Mouse (Mus musculus) embryonic fibroblast, embryonic 13.5 days (primary cell): ENCODE measurements around the gene Abl1. TPM values are rescaled to one million over a fixed set of nuclear protein-coding genes. Genes with fewer than 3 reads are reported as not detected.

Source experiments
- H3K27ac ChIP-seq: 2 replicates; pipeline ENCODE4 v1.5.1; 2012; ENCODE audit warnings: low read length, control low read depth, inconsistent platforms; ENCODE audit not compliant: insufficient read depth
- H3K4me1 ChIP-seq: 2 replicates; pipeline ENCODE4 v1.6.1; 2011; ENCODE audit warnings: low read length; ENCODE audit not compliant: control insufficient read depth, insufficient read depth
- H3K4me3 ChIP-seq: 2 replicates; pipeline ENCODE4 v1.5.1; 2011; ENCODE audit warnings: mild to moderate bottlenecking, control low read depth, low read length; ENCODE audit not compliant: insufficient read depth
- CTCF ChIP-seq: IDR thresholded peaks from 2 replicates; pipeline ENCODE4 v1.5.1; 2011; ENCODE audit warnings: mild to moderate bottlenecking, control low read depth, low read length, moderate library complexity, borderline replicate concordance; ENCODE audit not compliant: insufficient read depth
- POLR2A ChIP-seq: IDR thresholded peaks from 2 replicates; pipeline ENCODE4 v1.6.1; 2011; ENCODE audit warnings: low read depth, mild to moderate bottlenecking, control low read depth, low read length, moderate library complexity
- polyA plus RNA-seq: library from polyadenylated mRNA; stranded (reverse); fragments of >200 nt; gene quantifications from 2 replicates; pipeline ENCODE4 v1.2.4, GENCODE M21; 2011; ENCODE audit warnings: low read depth; ENCODE audit not compliant: missing spikeins, insufficient read length

Abl1 gene
- polyA plus RNA-seq, 1 experiment: 61.6 TPM

DNA sequence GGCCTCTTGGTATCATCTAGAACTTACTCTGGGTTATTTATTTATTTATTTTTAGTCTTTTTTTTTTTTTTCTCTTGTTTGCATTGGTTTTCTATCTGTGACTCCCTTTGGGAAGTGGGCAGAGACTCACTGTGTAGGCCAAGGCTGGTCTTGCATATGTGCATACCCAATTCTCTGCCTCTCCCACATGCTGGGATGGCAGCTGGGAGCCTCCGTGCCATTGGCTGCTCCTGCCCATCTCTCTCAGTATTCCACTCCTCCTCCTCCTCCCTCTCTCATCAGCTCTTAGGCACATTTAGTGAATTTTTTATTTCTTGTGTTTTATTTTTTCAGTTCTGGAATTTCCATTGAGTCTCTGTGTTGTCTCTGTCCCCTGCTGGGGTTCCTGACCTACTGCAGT is 53.6 kb downstream of the Abl1 start:
- Histone ChIP-seq H3K4me3 (no peak overlapping the region), H3K27ac (0 out of 2 replicates have a peak overlapping the region, but pooled peaks have one; percentile 3), H3K4me1 (peaks cover 9% of the 10 kb centered on the region)
- TF ChIP-seq POLR2A: no peak

- H3K4me3 ChIP-seq: no peak overlapping the region
- H3K27ac ChIP-seq: 0 out of 2 replicates have a peak overlapping the region, but pooled peaks have one; percentile 3
- TF ChIP-seq POLR2A: no peak
- no peak for TF ChIP-seq CTCF
- peaks cover 11% of the 10 kb centered on the region for H3K4me1 ChIP-seq
Observed at GRCm38 (mm10) chr2:31742134-31742533, 54.0 kb downstream of the Abl1 start.

DNA sequence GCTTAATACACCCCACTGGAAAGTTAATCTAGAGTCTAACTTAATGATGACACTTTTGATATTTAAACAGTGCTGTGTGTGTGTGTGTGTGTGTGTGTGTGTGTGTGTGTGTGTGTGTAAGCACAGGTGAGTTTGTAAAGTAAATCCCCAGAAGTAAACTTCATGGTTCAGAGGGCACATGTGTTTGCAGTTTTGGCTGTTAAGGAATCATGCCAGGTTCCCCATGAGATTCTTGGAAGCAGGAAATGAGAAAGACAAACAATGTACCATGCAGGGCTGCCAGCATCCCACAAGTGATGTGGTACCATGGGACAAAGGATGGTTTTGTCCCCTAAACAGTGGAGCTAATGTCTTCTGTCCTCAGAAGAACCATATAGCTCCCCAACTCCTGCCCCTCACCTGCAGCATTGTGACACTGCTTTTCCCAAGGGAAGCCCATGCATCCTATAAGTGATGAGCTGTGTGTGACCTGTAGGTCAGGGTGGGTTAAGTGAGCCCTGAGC is 57.6 kb downstream of the Abl1 start:
- TF ChIP-seq POLR2A (no peak), CTCF (no peak)
- H3K4me3 ChIP-seq: no peak overlapping the region
- H3K27ac ChIP-seq: no peak overlapping the region
- H3K4me1 ChIP-seq: peaks cover 14% of the 10 kb centered on the region

- H3K4me1 ChIP-seq: peaks cover 14% of the 10 kb centered on the region
- no peak for TF ChIP-seq POLR2A
- no peak for TF ChIP-seq CTCF
Observed at GRCm38 (mm10) chr2:31746835-31747234, 58.7 kb downstream of the Abl1 start.

GRCm38 (mm10) chr2:31749046-31749709 is 61.0 kb downstream of the Abl1 start:
- TF ChIP-seq POLR2A: peak; percentile 68
- TF ChIP-seq CTCF: no peak
- peaks cover 9% of the 10 kb centered on the region for H3K4me1 ChIP-seq
- H3K4me3 ChIP-seq: no peak overlapping the region
- H3K27ac ChIP-seq: peak overlapping the region; percentile 77

More at GRCm38 (mm10) chr2:31746835-31747234, 58.7 kb downstream of the Abl1 start:
- Histone ChIP-seq H3K27ac (no peak overlapping the region), H3K4me3 (no peak overlapping the region)

DNA sequence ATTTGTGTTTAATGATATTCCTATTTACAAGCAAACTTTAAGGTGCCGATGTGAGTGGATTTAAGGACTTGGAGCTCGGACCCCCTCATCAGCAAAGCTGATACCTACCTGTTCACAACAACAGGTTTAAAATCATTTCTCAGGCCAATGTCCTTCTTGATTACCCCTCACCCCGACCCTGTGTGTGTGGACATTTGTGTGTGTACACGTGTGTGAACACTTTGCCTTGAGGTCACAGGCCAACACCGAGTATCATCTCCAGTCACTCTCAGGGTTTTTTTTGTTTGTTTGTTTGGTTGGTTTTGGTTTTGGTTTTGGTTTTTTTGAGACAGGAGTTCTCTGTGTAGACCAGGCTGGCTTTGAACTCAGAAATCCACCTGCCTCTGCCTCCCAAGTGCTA is 62.0 kb downstream of the Abl1 start:
- TF ChIP-seq CTCF (no peak), POLR2A (no peak)
- no peak overlapping the region for H3K4me3 ChIP-seq
- no peak overlapping the region for H3K27ac ChIP-seq
- H3K4me1 ChIP-seq: peaks cover 9% of the 10 kb centered on the region

GRCm38 (mm10) chr2:31757472-31757871 is 69.3 kb downstream of the Abl1 start:
- H3K4me3 ChIP-seq: no peak overlapping the region
- H3K27ac ChIP-seq: peak overlapping the region; percentile 73
- TF ChIP-seq CTCF: no peak
- no peak for TF ChIP-seq POLR2A
- H3K4me1 ChIP-seq: peaks cover 18% of the 10 kb centered on the region

DNA sequence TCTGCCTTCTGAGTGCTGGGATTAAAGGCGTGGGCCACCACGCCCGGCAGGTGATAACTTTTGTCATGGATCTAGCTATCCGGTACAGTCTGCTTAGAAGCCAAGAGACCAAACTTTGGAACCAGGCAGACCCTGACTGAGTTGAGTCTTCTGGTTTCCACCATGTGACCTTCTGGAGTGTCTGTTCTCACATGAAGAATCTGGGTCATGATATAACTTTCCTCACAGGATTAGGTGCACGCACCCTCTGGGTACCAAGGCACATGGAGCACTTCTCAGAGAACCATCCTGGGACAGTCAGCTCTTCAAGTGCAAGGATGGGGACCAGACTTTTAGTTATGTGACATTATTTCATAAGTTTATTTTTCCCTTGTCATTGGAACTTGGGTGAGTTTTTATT is 70.8 kb downstream of the Abl1 start:
- Histone ChIP-seq H3K4me1 (peaks cover 24% of the 10 kb centered on the region), H3K4me3 (no peak overlapping the region)

GRCm38 (mm10) chr2:31759751-31760460 is 71.7 kb downstream of the Abl1 start:
- Histone ChIP-seq H3K4me1 (peaks cover 24% of the 10 kb centered on the region), H3K27ac (peak overlapping the region; percentile 95), H3K4me3 (peak overlapping the region; percentile 96)
- TF ChIP-seq CTCF: no peak
- peak; percentile 59 for TF ChIP-seq POLR2A

More for the DNA sequence above, 70.8 kb downstream of the Abl1 start:
- H3K27ac ChIP-seq: peak overlapping the region; percentile 79
- no peak for TF ChIP-seq POLR2A
- TF ChIP-seq CTCF: no peak

DNA sequence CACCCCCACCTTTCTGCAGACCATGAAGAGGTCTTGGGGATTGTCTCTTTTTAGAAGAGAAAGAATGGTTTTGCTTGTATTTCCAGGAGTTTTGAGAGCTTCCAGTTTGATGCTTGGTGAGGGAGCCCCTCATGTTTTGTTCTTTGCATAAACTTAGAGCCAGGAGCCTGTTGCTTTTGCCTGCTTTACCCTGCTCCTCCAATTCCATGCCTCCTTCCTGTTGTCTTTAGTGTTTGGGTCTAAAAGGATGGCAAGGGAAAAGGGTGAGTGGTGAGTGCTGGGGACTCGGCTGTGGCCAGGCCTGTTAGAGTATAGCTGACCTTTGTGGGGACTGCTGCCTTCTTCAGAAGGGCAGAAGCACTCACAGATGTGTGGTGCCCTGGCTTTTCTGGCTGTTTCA is 72.3 kb downstream of the Abl1 start:
- Histone ChIP-seq H3K4me1 (peaks cover 24% of the 10 kb centered on the region), H3K4me3 (peak overlapping the region; percentile 96), H3K27ac (peak overlapping the region; percentile 95)
- no peak for TF ChIP-seq CTCF

GRCm38 (mm10) chr2:31761115-31761531 is 72.9 kb downstream of the Abl1 start:
- Histone ChIP-seq H3K4me3 (peak overlapping the region; percentile 96), H3K4me1 (peaks cover 28% of the 10 kb centered on the region), H3K27ac (peak overlapping the region; percentile 95)
- TF ChIP-seq POLR2A (no peak), CTCF (no peak)
